Mouse (Mus musculus): ENCODE data around the gene Ubtd1. TPM values are rescaled to one million over a fixed set of nuclear protein-coding genes. Genes with fewer than 3 reads are reported as not detected.

Ubtd1 gene
- polyA plus RNA-seq, 1 experiment from 2014 or later: 9.9 TPM

- H3K4me2 ChIP-seq (ENCODE audit: low read length): no peak overlapping the region
- ATAC-seq (replicated peaks; ENCODE audit: low FRiP score, low TSS enrichment, low read depth) (no peak), DNase-seq (ENCODE audit: low spot score) (no peak)
- peak overlapping the region; percentile 82 for H3K27ac ChIP-seq (ENCODE audit: low read depth)
- H3K9me3 ChIP-seq (ENCODE audit: control insufficient read depth, low read length): no peaks in the 10 kb centered on the region
- no peak overlapping the region for H3K4me3 ChIP-seq (ENCODE audit: low read depth, low read length)
- H3K4me1 ChIP-seq (replicated peaks; ENCODE audit: control insufficient read depth, insufficient read depth, low read length): peaks cover 22% of the 10 kb centered on the region
- no peak overlapping the region for H3K9ac ChIP-seq (ENCODE audit: low read length)
- WGBS: 88% methylated on average over 4 of the region's 4 CpGs
- no peaks in the 10 kb centered on the region for H3K36me3 ChIP-seq (ENCODE audit: control insufficient read depth, insufficient read depth, low read length)
- no peaks in the 10 kb centered on the region for H3K27me3 ChIP-seq (replicated peaks; ENCODE audit: control insufficient read depth, insufficient read depth, low read length)
These were observed 18.2 kb downstream of the Ubtd1 start for GRCm38 (mm10) chr19:41999688-42000283.

- Histone ChIP-seq H3K4me3 (ENCODE audit: low read depth, low read length) (no peak overlapping the region), H3K4me1 (replicated peaks; ENCODE audit: control insufficient read depth, insufficient read depth, low read length) (peaks cover 22% of the 10 kb centered on the region)
- DNase-seq (ENCODE audit: low spot score): no peak
These were observed 18.9 kb downstream of the Ubtd1 start for GRCm38 (mm10) chr19:42000446-42000958.

GRCm38 (mm10) chr19:42001253-42001980 is 19.9 kb downstream of the Ubtd1 start:
- Histone ChIP-seq H3K4me1 (replicated peaks; ENCODE audit: control insufficient read depth, insufficient read depth, low read length) (peaks cover 22% of the 10 kb centered on the region), H3K27ac (ENCODE audit: low read depth) (peak overlapping the region; percentile 82), H3K36me3 (ENCODE audit: control insufficient read depth, insufficient read depth, low read length) (no peaks in the 10 kb centered on the region), H3K4me3 (ENCODE audit: low read depth, low read length) (no peak overlapping the region), H3K9me3 (ENCODE audit: control insufficient read depth, low read length) (no peaks in the 10 kb centered on the region), H3K9ac (ENCODE audit: low read length) (no peak overlapping the region), H3K4me2 (ENCODE audit: low read length) (no peak overlapping the region), H3K27me3 (replicated peaks; ENCODE audit: control insufficient read depth, insufficient read depth, low read length) (no peaks in the 10 kb centered on the region)
- ATAC-seq (replicated peaks; ENCODE audit: low FRiP score, low TSS enrichment, low read depth): no peak
- no peak for DNase-seq (ENCODE audit: low spot score)
- WGBS: 88% methylated on average over 12 of the region's 12 CpGs

More at GRCm38 (mm10) chr19:42000446-42000958, 18.9 kb downstream of the Ubtd1 start:
- H3K27ac ChIP-seq (ENCODE audit: low read depth): peak overlapping the region; percentile 82
- H3K4me2 ChIP-seq (ENCODE audit: low read length): no peak overlapping the region
- no peaks in the 10 kb centered on the region for H3K27me3 ChIP-seq (replicated peaks; ENCODE audit: control insufficient read depth, insufficient read depth, low read length)
- WGBS: 30% methylated on average over 4 of the region's 4 CpGs
- no peaks in the 10 kb centered on the region for H3K36me3 ChIP-seq (ENCODE audit: control insufficient read depth, insufficient read depth, low read length)
- no peak for ATAC-seq (replicated peaks; ENCODE audit: low FRiP score, low TSS enrichment, low read depth)
- no peaks in the 10 kb centered on the region for H3K9me3 ChIP-seq (ENCODE audit: control insufficient read depth, low read length)
- H3K9ac ChIP-seq (ENCODE audit: low read length): no peak overlapping the region

DNA sequence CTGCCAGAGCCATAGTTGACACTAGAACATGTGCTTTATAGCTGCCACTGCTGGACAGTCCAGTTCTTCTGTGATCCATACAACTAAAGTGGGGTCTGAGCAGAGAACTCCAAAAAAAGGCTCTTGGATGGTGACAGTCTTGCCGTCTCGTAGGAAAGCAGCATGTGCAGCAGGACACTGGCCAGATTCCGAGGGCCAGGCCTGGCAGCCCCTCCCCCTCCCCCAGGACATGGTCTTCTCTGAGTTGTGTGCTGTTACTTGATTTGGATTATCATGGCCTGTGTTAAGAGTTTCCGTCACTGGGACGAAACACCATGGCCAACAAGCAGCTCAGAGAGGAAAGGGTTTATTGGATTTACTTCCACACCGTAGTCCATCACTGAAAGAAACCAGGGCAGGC is 22.7 kb downstream of the Ubtd1 start:
- H3K9me3 ChIP-seq (ENCODE audit: control insufficient read depth, low read length): no peaks in the 10 kb centered on the region
- ATAC-seq (replicated peaks; ENCODE audit: low FRiP score, low TSS enrichment, low read depth) (no peak), DNase-seq (ENCODE audit: low spot score) (no peak)
- no peak overlapping the region for H3K9ac ChIP-seq (ENCODE audit: low read length)
- no peaks in the 10 kb centered on the region for H3K36me3 ChIP-seq (ENCODE audit: control insufficient read depth, insufficient read depth, low read length)
- peaks cover 26% of the 10 kb centered on the region for H3K4me1 ChIP-seq (replicated peaks; ENCODE audit: control insufficient read depth, insufficient read depth, low read length)
- H3K4me2 ChIP-seq (ENCODE audit: low read length): no peak overlapping the region
- WGBS: 47% methylated on average over 6 of the region's 6 CpGs
- H3K4me3 ChIP-seq (ENCODE audit: low read depth, low read length): no peak overlapping the region
- no peaks in the 10 kb centered on the region for H3K27me3 ChIP-seq (replicated peaks; ENCODE audit: control insufficient read depth, insufficient read depth, low read length)
- H3K27ac ChIP-seq (ENCODE audit: low read depth): peak overlapping the region; percentile 33; the same call in 1 of the 2 replicates

- no peak for DNase-seq (ENCODE audit: low spot score)
- no peak for ATAC-seq (replicated peaks; ENCODE audit: low FRiP score, low TSS enrichment, low read depth)
- H3K9me3 ChIP-seq (ENCODE audit: control insufficient read depth, low read length): no peaks in the 10 kb centered on the region
- H3K4me2 ChIP-seq (ENCODE audit: low read length): no peak overlapping the region
- H3K27ac ChIP-seq (ENCODE audit: low read depth): no peak overlapping the region
- H3K4me1 ChIP-seq (replicated peaks; ENCODE audit: control insufficient read depth, insufficient read depth, low read length): peaks cover 17% of the 10 kb centered on the region
- no peak overlapping the region for H3K4me3 ChIP-seq (ENCODE audit: low read depth, low read length)
- no peaks in the 10 kb centered on the region for H3K36me3 ChIP-seq (ENCODE audit: control insufficient read depth, insufficient read depth, low read length)
- no peaks in the 10 kb centered on the region for H3K27me3 ChIP-seq (replicated peaks; ENCODE audit: control insufficient read depth, insufficient read depth, low read length)
- 80% methylated on average over 3 of the region's 3 CpGs for WGBS
- no peak overlapping the region for H3K9ac ChIP-seq (ENCODE audit: low read length)
These were observed 24.1 kb downstream of the Ubtd1 start for GRCm38 (mm10) chr19:42005616-42006015.

- Histone ChIP-seq H3K9ac (ENCODE audit: low read length) (no peak overlapping the region), H3K27ac (ENCODE audit: low read depth) (no peak overlapping the region), H3K4me3 (ENCODE audit: low read depth, low read length) (no peak overlapping the region), H3K27me3 (replicated peaks; ENCODE audit: control insufficient read depth, insufficient read depth, low read length) (no peaks in the 10 kb centered on the region), H3K9me3 (ENCODE audit: control insufficient read depth, low read length) (no peaks in the 10 kb centered on the region), H3K4me1 (replicated peaks; ENCODE audit: control insufficient read depth, insufficient read depth, low read length) (peaks cover 8% of the 10 kb centered on the region), H3K4me2 (ENCODE audit: low read length) (no peak overlapping the region), H3K36me3 (ENCODE audit: control insufficient read depth, insufficient read depth, low read length) (no peaks in the 10 kb centered on the region)
- no peak for ATAC-seq (replicated peaks; ENCODE audit: low FRiP score, low TSS enrichment, low read depth)
- DNase-seq (ENCODE audit: low spot score): no peak
- 58% methylated on average over 8 of the region's 8 CpGs for WGBS
These were observed 25.0 kb downstream of the Ubtd1 start for GRCm38 (mm10) chr19:42006568-42006967.

- WGBS: 55% methylated on average over 3 of the region's 3 CpGs
These were observed 27.0 kb downstream of the Ubtd1 start for GRCm38 (mm10) chr19:42008586-42008985.

DNA sequence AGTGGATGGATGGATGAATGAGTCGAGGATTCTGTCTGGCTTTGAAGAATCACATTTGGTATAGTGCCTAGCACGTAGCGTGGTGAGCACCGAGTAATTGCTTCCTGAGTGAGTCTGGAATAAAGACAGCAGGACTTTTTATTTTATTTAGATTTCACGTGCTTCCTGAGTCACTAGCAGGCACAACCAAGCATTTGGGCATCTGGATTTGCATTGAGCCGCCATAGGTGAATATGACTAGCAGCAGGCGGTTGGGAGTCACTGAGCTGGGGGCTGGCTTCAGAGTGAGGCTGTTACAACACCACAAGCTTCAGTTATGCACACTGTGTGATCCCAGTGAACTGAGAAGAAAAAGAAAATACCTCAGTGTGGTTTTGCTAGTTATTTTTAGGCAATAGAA is 27.5 kb downstream of the Ubtd1 start:
- Histone ChIP-seq H3K27me3 (replicated peaks; ENCODE audit: control insufficient read depth, insufficient read depth, low read length) (no peaks in the 10 kb centered on the region), H3K9ac (ENCODE audit: low read length) (no peak overlapping the region), H3K9me3 (ENCODE audit: control insufficient read depth, low read length) (no peaks in the 10 kb centered on the region), H3K36me3 (ENCODE audit: control insufficient read depth, insufficient read depth, low read length) (no peaks in the 10 kb centered on the region), H3K4me2 (ENCODE audit: low read length) (no peak overlapping the region), H3K27ac (ENCODE audit: low read depth) (no peak overlapping the region), H3K4me3 (ENCODE audit: low read depth, low read length) (no peak overlapping the region), H3K4me1 (replicated peaks; ENCODE audit: control insufficient read depth, insufficient read depth, low read length) (peaks cover 7% of the 10 kb centered on the region; the same call in 1 of the 2 replicates)
- no peak for DNase-seq (ENCODE audit: low spot score)
- 29% methylated on average over 7 of the region's 7 CpGs for WGBS
- ATAC-seq (replicated peaks; ENCODE audit: low FRiP score, low TSS enrichment, low read depth): no peak

More at GRCm38 (mm10) chr19:42008586-42008985, 27.0 kb downstream of the Ubtd1 start:
- ATAC-seq (replicated peaks; ENCODE audit: low FRiP score, low TSS enrichment, low read depth): no peak
- Histone ChIP-seq H3K36me3 (ENCODE audit: control insufficient read depth, insufficient read depth, low read length) (no peaks in the 10 kb centered on the region), H3K4me1 (replicated peaks; ENCODE audit: control insufficient read depth, insufficient read depth, low read length) (peaks cover 7% of the 10 kb centered on the region; the same call in 1 of the 2 replicates), H3K27ac (ENCODE audit: low read depth) (no peak overlapping the region), H3K4me2 (ENCODE audit: low read length) (no peak overlapping the region), H3K4me3 (ENCODE audit: low read depth, low read length) (no peak overlapping the region), H3K9ac (ENCODE audit: low read length) (no peak overlapping the region), H3K27me3 (replicated peaks; ENCODE audit: control insufficient read depth, insufficient read depth, low read length) (no peaks in the 10 kb centered on the region), H3K9me3 (ENCODE audit: control insufficient read depth, low read length) (no peaks in the 10 kb centered on the region)
- no peak for DNase-seq (ENCODE audit: low spot score)

Data from intestine, embryonic 14.5 days (tissue).